Mouse (Mus musculus): ENCODE results near the gene Rps11. TPM values are rescaled to one million over a fixed set of nuclear protein-coding genes. Genes with fewer than 3 reads are reported as not detected.
A peak's percentile ranks its signal among the peaks of the same experiment; 100 is the strongest.
"Not testable (repeated sequence)": the region's sequence is repeated elsewhere in the genome, so short reads cannot be mapped to it uniquely, and the experiment has no call there.

Gene Rps11
- polyA plus RNA-seq, 1 experiment from 2014 or later: 1,576 TPM

DNA sequence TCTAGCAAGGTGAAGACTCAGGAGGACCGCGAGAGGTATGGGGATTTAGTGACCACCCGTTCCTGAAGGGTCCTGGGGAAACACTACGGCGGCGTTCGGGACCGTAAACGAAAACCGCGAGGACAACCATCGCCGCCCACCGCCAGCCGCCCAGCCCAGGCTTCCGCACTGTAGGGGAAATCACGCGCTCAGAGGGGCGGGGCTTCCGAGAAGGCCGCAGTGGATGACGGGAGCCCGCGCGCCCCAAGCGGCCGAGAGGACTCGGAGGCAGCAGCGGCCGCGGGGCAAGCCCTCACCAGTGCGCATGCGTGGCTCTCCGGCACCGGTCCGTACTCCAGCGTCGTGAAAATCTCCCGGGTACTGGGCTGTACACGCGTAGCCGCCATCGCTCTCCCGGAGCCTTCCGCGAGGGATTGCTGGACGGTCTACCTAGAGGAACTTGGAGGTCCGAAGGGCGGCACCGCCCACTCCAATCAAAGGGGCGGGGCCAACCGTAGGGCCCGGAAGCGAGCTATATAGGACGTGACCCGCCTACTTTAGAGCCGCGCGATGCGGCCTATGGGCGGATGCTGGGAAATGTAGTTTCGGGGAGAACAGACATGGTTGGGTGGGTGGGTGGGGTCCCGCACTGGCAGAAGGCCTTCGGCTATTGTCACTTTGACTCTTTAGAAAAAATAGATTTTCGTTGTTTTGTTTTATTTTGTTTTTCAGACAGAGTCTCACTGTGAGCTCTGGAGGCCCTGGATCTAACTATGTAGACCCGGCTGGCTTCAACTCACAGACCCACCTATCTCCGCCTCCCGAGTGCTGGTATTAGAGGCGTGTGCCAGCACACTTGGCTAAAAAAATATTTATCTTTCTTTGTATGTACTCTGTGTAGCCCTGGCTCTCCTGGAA is 30.1 kb upstream of the Rps11 start, which contains the start of the genes Pih1d1 and Aldh16a1:
Pih1d1 (plus strand) TSS at position 208 of the 897 bp plus-strand sequence.
Aldh16a1 (minus strand) TSS at position 489 of the 897 bp plus-strand sequence.
- Histone ChIP-seq H3K4me3 (replicated peaks) (peak within 1 kb of the TSS; percentile 64), H3K27ac (peak within 1 kb of the TSS; percentile 95), H3K4me2 (peak within 1 kb of the TSS; percentile 76), H3K4me1 (replicated peaks) (peaks cover 31% of the 10 kb centered on the region), H3K9me3 (no peaks in the 10 kb centered on the region), H3K9ac (replicated peaks) (peak within 1 kb of the TSS; percentile 81), H3K27me3 (no peaks in the 10 kb centered on the region), H3K36me3 (peaks cover 30% of the 10 kb centered on the region)
- peak; percentile 96 for ATAC-seq (ENCODE audit: insufficient number of reproducible peaks, insufficient read depth, low FRiP score, low TSS enrichment, low read depth)
- 5% methylated on average over 69 of the region's 69 CpGs for WGBS

DNA sequence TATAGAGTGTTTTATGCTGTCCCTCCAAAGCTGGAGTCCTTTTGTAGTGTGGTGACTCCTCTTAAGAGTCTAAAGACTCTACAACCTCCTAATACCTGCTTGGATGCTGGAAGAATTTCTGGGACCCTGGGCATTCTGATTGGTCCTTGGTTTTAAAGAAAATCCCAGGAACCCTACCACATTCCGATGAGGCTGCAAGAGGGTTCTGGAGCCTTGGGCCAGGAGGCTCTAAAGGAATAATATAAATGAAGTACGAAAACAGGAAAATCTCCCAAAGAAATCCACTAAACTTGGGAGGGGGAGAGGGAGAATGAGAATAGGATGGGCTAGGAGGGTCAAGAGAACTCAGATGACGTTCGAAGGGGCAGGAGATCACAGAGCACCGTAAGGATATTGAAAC is 29.3 kb upstream of the Rps11 start:
- H3K9me3 ChIP-seq: no peaks in the 10 kb centered on the region
- peak overlapping the region; percentile 95 for H3K27ac ChIP-seq
- H3K27me3 ChIP-seq: no peaks in the 10 kb centered on the region
- H3K9ac ChIP-seq (replicated peaks): peak overlapping the region; percentile 81
- H3K36me3 ChIP-seq: peaks cover 23% of the 10 kb centered on the region
- peak overlapping the region; percentile 64 for H3K4me3 ChIP-seq (replicated peaks)
- peak overlapping the region; percentile 76 for H3K4me2 ChIP-seq
- H3K4me1 ChIP-seq (replicated peaks): peaks cover 31% of the 10 kb centered on the region
- 4% methylated on average over 5 of the region's 5 CpGs for WGBS
- ATAC-seq (ENCODE audit: insufficient number of reproducible peaks, insufficient read depth, low FRiP score, low TSS enrichment, low read depth): no peak

DNA sequence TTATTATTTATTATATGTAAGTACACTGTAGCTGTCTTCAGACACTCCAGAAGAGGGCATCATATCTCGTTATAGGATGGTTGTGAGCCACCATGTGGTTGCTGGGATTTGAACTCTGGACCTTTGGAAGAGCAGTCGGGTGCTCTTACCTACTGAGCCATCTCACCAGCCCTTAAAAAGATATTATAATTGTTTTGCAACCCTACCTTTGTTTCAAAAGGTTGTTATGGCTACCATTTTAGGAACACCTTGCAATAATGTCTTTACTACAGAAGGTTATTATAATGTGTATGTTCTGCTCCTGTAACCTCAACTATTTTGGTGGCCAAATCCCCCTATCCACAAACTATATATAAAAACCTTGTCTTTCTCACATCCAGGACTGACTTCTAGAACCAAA is 28.8 kb upstream of the Rps11 start:
- H3K27ac ChIP-seq; H3K27me3 ChIP-seq; ATAC-seq (ENCODE audit: insufficient number of reproducible peaks, insufficient read depth, low FRiP score, low TSS enrichment, low read depth); H3K9ac ChIP-seq (replicated peaks); H3K9me3 ChIP-seq: not testable (repeated sequence)
- 95% methylated on average over 2 of the region's 2 CpGs for WGBS
- peaks cover 31% of the 10 kb centered on the region for H3K4me1 ChIP-seq (replicated peaks)
- H3K4me3 ChIP-seq (replicated peaks): peak overlapping the region; percentile 64; the same call in 1 of the 2 replicates
- peaks cover 23% of the 10 kb centered on the region for H3K36me3 ChIP-seq
- H3K4me2 ChIP-seq: peak overlapping the region; percentile 76

DNA sequence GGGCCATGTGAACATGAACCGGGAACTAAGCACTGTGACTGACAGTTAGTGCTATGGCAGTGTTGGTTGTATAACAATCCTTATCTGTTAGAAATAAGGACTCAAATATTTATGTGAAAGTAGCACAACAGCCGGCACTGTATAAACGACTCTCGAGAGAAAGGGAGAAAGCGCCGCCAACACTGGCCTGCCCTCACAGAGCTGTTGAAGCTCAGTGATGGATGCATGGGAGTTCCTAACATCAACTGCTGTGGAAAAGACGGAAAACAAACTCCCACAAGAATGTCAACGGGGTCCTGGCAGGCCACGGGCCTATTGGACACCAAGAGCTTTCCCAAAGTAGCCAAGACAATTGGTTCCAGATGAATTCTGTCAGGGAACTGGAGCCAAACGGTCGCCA is 27.1 kb upstream of the Rps11 start:
- no peak overlapping the region for H3K4me2 ChIP-seq
- H3K4me1 ChIP-seq (replicated peaks): peaks cover 31% of the 10 kb centered on the region
- H3K36me3 ChIP-seq: peaks cover 27% of the 10 kb centered on the region
- no peak for ATAC-seq (ENCODE audit: insufficient number of reproducible peaks, insufficient read depth, low FRiP score, low TSS enrichment, low read depth)
- H3K27me3 ChIP-seq: no peaks in the 10 kb centered on the region
- 0 out of 2 replicates have a peak overlapping the region, but pooled peaks have one; percentile 62 for H3K27ac ChIP-seq
- no peaks in the 10 kb centered on the region for H3K9me3 ChIP-seq
- H3K4me3 ChIP-seq (replicated peaks): no peak overlapping the region
- WGBS: 26% methylated on average over 11 of the region's 11 CpGs
- H3K9ac ChIP-seq (replicated peaks): 0 out of 2 replicates have a peak overlapping the region, but pooled peaks have one; percentile 34

DNA sequence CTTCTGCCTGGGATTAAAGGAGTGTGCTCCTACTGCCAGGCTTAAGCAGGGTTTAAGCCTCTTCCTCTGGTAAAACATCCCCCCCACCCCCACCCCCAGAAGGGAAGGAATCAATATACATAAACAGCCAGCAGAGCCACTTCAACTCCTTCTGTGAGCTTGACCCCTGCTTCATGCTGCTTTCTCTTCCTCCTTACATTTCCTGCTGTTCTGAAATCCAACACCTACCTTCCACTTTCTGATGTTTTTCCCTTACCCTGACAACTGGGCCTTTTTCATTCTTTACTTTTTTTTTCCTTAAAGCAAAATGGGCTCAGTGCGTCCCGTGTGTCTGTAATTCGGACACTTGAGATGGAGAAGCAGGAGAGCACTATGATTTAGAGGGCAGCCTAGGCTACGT is 26.1 kb upstream of the Rps11 start:
- no peak overlapping the region for H3K4me3 ChIP-seq (replicated peaks)
- 45% methylated on average over 4 of the region's 4 CpGs for WGBS
- H3K9ac ChIP-seq (replicated peaks): peak overlapping the region; percentile 38; the same call in 1 of the 2 replicates

DNA sequence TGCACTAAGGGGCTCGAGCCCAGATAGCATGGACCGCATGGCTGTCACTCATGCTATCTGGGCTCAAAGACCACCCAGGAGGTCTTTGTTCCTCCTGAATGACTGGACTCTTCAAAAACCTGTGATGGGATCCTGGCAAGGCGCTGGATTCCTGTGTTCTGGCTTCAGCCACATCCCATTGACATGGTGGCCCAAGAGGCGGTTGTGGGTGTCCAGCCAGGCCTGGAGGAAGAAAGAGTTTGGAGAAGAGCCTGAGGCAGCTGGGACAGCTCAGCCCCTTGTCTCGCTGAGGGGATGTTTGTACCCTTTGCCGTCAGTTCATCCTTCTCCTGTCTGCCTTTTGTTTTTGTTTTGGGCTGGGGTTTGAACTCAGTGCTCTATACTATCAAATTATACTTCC is 25.3 kb upstream of the Rps11 start:
- H3K27ac ChIP-seq: no peak overlapping the region
- no peak overlapping the region for H3K4me2 ChIP-seq
- H3K4me3 ChIP-seq (replicated peaks): no peak overlapping the region
- H3K9ac ChIP-seq (replicated peaks): no peak overlapping the region
- no peaks in the 10 kb centered on the region for H3K9me3 ChIP-seq
- 73% methylated on average over 6 of the region's 6 CpGs for whole genome bisulfite sequencing
- H3K36me3 ChIP-seq: peaks cover 41% of the 10 kb centered on the region
- no peak for ATAC-seq (ENCODE audit: insufficient number of reproducible peaks, insufficient read depth, low FRiP score, low TSS enrichment, low read depth)
- H3K27me3 ChIP-seq: no peaks in the 10 kb centered on the region
- peaks cover 20% of the 10 kb centered on the region for H3K4me1 ChIP-seq (replicated peaks)

More for the DNA sequence above, 26.1 kb upstream of the Rps11 start:
- Histone ChIP-seq H3K4me2 (no peak overlapping the region), H3K4me1 (replicated peaks) (peaks cover 27% of the 10 kb centered on the region), H3K36me3 (peaks cover 33% of the 10 kb centered on the region), H3K27ac (peak overlapping the region; percentile 62), H3K9me3 (no peaks in the 10 kb centered on the region), H3K27me3 (no peaks in the 10 kb centered on the region)
- no peak for ATAC-seq (ENCODE audit: insufficient number of reproducible peaks, insufficient read depth, low FRiP score, low TSS enrichment, low read depth)

DNA sequence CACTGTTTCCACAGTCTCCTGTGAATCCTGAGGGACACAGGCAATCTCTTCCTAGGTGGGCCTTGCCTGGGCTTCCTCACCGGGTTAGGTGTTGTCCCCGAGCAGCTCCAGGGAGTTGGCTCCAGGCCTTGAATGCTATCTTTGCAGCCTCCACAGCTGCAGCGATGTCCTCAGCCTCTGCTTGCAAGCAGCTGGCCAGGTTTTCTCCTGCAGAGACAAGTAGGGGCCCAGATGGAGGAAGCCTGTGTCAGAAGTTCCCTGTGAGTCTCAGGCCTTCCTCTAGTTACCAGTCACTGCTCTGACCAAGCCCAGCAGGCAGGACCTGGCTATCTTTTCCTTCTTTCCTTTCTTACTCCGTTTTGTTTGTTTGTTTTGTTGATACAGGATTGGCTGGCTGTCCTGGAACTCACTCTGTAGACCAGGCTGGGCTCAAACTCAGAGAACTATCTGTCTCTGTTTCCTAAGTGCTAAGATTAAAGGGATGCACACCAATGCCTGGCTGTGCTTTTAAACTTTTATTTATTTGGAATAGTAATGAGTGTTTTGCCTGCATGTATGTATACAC is 24.4 kb upstream of the Rps11 start:
- Histone ChIP-seq H3K9me3 (no peaks in the 10 kb centered on the region), H3K4me2 (no peak overlapping the region), H3K27ac (no peak overlapping the region), H3K4me1 (replicated peaks) (peaks cover 19% of the 10 kb centered on the region), H3K9ac (replicated peaks) (no peak overlapping the region), H3K36me3 (peaks cover 50% of the 10 kb centered on the region), H3K27me3 (no peaks in the 10 kb centered on the region), H3K4me3 (replicated peaks) (no peak overlapping the region)
- 68% methylated on average over 4 of the region's 4 CpGs for WGBS
- ATAC-seq (ENCODE audit: insufficient number of reproducible peaks, insufficient read depth, low FRiP score, low TSS enrichment, low read depth): no peak

DNA sequence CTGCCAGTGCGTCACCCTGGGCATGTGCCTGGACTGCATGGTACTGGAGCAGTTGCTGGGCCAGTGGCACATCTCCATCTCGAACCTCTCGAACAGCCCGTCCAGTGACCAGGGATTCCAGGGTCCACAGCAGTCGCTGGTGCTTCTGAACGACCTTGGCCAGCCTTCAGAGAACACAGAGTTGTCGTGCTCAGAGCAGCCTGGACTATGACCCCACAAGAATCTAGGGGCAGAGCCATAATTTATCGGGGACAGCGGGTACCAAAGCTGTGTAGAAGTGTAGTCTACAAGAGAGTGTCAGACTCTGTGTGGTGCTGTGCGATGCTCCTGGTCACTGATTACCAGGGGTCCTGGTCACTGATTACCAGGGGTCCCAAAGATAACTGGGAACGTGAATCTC is 23.7 kb upstream of the Rps11 start:
- Histone ChIP-seq H3K4me2 (no peak overlapping the region), H3K27ac (no peak overlapping the region), H3K36me3 (peaks cover 57% of the 10 kb centered on the region), H3K27me3 (no peaks in the 10 kb centered on the region), H3K9me3 (no peaks in the 10 kb centered on the region), H3K4me1 (replicated peaks) (peaks cover 15% of the 10 kb centered on the region), H3K4me3 (replicated peaks) (no peak overlapping the region), H3K9ac (replicated peaks) (no peak overlapping the region)
- WGBS: 91% methylated on average over 11 of the region's 11 CpGs
- ATAC-seq (ENCODE audit: insufficient number of reproducible peaks, insufficient read depth, low FRiP score, low TSS enrichment, low read depth): no peak

DNA sequence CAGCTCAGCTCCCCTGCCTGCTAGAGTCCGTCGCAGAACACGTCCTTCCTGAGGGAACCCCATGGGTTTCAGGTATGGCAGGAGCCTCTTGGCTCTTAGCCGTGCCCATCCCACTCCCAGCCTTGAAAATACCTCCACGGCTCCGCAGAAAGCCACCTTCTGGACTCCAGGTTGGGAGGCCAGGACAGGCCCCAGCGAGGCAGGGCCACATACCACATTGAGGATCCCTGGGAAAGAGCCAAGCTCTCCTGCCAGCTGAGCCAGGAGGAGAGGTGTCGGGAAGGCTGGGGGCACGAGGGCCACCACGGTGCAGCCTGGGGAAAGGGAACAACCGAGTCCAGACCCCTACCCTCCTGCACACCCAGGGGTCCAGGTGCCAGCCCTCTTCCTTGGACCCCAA is 23.0 kb upstream of the Rps11 start:
- H3K36me3 ChIP-seq: peaks cover 63% of the 10 kb centered on the region
- no peak overlapping the region for H3K4me2 ChIP-seq
- H3K27me3 ChIP-seq: no peaks in the 10 kb centered on the region
- ATAC-seq (ENCODE audit: insufficient number of reproducible peaks, insufficient read depth, low FRiP score, low TSS enrichment, low read depth): no peak
- H3K27ac ChIP-seq: no peak overlapping the region
- no peaks in the 10 kb centered on the region for H3K9me3 ChIP-seq
- H3K4me3 ChIP-seq (replicated peaks): no peak overlapping the region
- 88% methylated on average over 11 of the region's 11 CpGs for WGBS
- H3K9ac ChIP-seq (replicated peaks): no peak overlapping the region
- H3K4me1 ChIP-seq (replicated peaks): peaks cover 15% of the 10 kb centered on the region

DNA sequence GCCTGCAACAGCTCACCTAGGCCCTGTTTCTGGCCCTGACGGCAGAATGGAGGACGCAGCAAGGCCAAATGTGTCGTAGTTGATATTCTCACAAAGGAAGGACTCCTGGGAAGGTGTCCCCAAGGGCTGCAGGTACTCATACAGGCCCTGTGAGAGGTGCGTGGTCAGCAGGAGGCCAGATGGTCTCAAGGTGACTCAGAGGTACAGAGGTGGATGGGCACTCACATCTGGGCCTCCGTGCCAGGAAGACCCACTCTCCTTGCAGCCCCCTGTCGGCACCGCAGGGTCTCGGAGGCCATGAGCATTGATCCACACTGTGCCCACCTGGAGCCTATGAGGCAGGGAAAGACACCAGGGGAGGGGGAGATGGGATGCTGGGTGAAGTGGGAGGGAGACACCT is 21.2 kb upstream of the Rps11 start:
- H3K36me3 ChIP-seq: peaks cover 74% of the 10 kb centered on the region
- no peak overlapping the region for H3K9ac ChIP-seq (replicated peaks)
- no peaks in the 10 kb centered on the region for H3K27me3 ChIP-seq
- H3K4me3 ChIP-seq (replicated peaks): no peak overlapping the region
- 95% methylated on average over 8 of the region's 8 CpGs for WGBS
- H3K4me2 ChIP-seq: no peak overlapping the region
- no peaks in the 10 kb centered on the region for H3K9me3 ChIP-seq
- no peak overlapping the region for H3K27ac ChIP-seq
- no peak for ATAC-seq (ENCODE audit: insufficient number of reproducible peaks, insufficient read depth, low FRiP score, low TSS enrichment, low read depth)
- H3K4me1 ChIP-seq (replicated peaks): peaks cover 5% of the 10 kb centered on the region

DNA sequence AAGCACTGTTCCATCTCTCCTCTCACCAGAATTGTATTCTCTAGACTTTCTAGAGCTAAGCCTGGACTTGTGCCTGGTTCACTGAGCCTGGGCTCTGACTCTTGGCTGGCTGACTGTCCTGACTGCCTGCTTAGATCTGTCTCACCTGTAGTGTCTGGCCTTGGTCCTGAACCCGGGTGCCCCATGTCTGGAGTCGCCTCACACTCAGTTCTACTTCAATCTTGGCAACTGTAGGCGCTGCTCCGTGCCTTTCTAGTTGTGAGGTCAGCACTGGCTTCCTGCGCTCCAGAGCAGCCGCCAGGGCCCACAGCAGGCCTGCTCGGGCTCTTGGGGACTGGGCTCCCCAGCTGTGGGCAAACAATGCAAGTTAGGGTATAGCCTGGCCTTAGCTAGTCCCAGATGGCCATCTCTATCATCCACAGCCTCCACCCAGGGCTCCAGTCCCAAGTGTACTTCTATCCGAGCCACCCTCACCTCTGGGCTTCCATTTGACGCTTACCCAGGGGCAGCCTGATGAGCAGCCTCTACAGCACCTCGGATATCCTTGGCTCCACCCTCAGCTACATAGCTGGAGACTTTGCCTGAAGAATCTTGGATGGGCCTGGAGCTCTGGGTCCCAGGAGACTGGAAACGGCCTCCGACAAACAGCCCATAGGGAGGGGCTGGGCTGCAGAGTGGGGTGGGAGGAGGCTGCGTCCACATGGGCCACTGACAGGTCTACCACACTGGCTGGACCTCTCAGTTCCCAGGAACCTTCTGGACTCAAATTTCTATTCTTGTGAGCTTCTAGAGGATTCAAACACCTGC is 20.3 kb upstream of the Rps11 start:
- Histone ChIP-seq H3K4me3 (replicated peaks) (no peak overlapping the region), H3K9me3 (no peaks in the 10 kb centered on the region), H3K36me3 (peaks cover 74% of the 10 kb centered on the region), H3K9ac (replicated peaks) (peak overlapping the region; percentile 5; the same call in 1 of the 2 replicates), H3K27ac (no peak overlapping the region), H3K27me3 (no peaks in the 10 kb centered on the region), H3K4me1 (replicated peaks) (no peaks in the 10 kb centered on the region), H3K4me2 (no peak overlapping the region)
- no peak for ATAC-seq (ENCODE audit: insufficient number of reproducible peaks, insufficient read depth, low FRiP score, low TSS enrichment, low read depth)
- 90% methylated on average over 13 of the region's 13 CpGs for WGBS
